Mouse (Mus musculus) retina, postnatal 1 day (tissue): ENCODE data around the gene Smap1.

Experiments used
- DNase-seq: peaks from one replicate; pipeline ENCODE4 v3.0.0-alpha.2; 2012

Smap1 gene

DNA sequence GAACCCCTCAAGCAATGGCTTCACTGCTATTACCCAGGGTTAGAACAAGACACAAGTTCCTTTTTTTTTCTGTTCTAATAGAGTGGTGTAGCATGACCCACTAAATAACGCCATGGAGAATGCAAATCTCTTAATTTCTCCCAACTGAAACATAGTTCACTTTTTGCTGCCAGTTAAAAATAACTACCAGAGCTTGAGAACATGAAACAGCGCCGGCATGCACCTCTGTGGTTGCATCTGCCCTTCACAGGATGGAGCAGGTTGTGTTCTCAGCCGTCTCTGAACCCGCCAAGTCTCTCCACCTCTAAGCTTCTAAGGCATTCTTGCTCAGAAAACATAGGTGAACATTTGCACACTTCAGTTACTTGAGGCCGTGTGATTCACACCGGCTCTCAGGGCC, 87.9 kb downstream of the Smap1 start:
- no peak for DNase-seq

GRCm38 (mm10) chr1:23826887-23827758, 95.0 kb downstream of the Smap1 start:
- peak; percentile 76 for DNase-seq

DNA sequence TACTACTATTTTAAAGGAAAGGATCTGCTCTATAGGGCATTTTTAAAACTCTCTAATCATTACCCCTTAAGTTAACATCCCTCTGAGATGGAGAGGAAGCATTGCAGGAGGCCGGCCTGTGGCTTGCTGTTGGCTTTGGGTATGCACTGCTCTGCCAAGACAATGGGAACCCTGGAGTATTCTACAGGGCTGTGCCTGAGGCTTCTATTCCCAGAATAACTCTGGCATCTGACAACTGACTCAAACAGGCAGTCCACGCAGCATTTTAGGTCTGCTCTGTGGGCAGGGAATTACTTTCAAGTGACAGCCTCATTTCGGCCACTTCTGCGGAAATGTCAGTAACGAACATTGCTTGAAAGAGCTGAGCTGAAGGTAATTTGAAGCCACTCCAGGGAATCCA, 100.5 kb downstream of the Smap1 start:
- DNase-seq, result peak; percentile 27

DNA sequence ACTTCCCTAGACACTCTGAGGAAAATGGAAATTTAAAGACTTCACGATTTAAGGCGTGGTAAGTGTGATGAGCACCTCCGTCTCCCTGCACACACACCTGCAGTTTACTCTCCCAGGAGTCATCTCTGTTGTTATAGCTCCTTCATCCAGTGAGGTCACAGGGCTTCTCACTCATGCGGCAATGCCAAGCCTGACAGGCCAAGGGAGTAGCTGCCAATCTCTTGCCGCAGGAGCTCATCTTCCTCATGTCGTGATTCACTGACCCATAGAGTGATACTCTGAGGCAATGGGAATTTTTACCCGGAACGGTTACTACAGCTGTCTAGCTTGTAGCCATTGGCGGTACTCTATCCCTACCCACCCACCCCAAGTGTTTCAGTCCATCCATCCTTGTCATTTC, 123.8 kb downstream of the Smap1 start:
- DNase-seq, result no peak
